Mouse (Mus musculus) stomach, embryonic 14.5 days (tissue): ENCODE measurements at regions not wholly inside any gene's neighbourhood (a gene's known extent, or its start where the extent isn't known, plus 50 kb on each side); places are given as distances from the start of the nearest gene placed in this dataset.

ENCODE experiments used
- ATAC-seq: fragments of 200-750 bp; cut with Nextera tagmentation; 2 replicates; pipeline ENCODE4 v1.8.0; 2017; ENCODE audit warnings: low read depth, moderate TSS enrichment; ENCODE audit not compliant: insufficient number of reproducible peaks, insufficient read depth, low FRiP score
- H3K27ac ChIP-seq: fragments of 300-500 bp; sonication (generic); 2 replicates; pipeline ENCODE4 v1.5.1; 2014; ENCODE audit warnings: mild to moderate bottlenecking, low read length, moderate library complexity, mixed read lengths
- H3K27me3 ChIP-seq: fragments of 300-500 bp; sonication (generic); 2 replicates; pipeline ENCODE4 v1.6.1; 2014; ENCODE audit warnings: low read length, control low read depth, mixed read lengths; ENCODE audit not compliant: control insufficient read depth, insufficient read depth
- H3K36me3 ChIP-seq: fragments of 300-500 bp; sonication (generic); 2 replicates; pipeline ENCODE4 v1.6.1; 2014; ENCODE audit warnings: mild to moderate bottlenecking, control low read depth, low read length, moderate library complexity, mixed read lengths; ENCODE audit not compliant: control insufficient read depth, insufficient read depth
- H3K4me1 ChIP-seq: fragments of 300-500 bp; sonication (generic); 2 replicates; pipeline ENCODE4 v1.6.1; 2014; ENCODE audit warnings: low read length, control low read depth, mixed read lengths; ENCODE audit not compliant: control insufficient read depth, insufficient read depth
- H3K4me2 ChIP-seq: fragments of 300-500 bp; sonication (generic); replicated peaks from 2 replicates; pipeline ENCODE4 v1.6.1; 2014; ENCODE audit warnings: low read depth, low read length, control low read depth
- H3K4me3 ChIP-seq: fragments of 300-500 bp; sonication (generic); 2 replicates; pipeline ENCODE4 v1.5.1; 2014; ENCODE audit warnings: low read depth, low read length, control low read depth
- H3K9ac ChIP-seq: fragments of 300-500 bp; sonication (generic); replicated peaks from 2 replicates; pipeline ENCODE4 v1.6.1; 2014; ENCODE audit warnings: low read depth, mild to moderate bottlenecking, control low read depth, low read length, moderate library complexity, mixed read lengths
- H3K9me3 ChIP-seq: fragments of 300-500 bp; sonication (generic); 2 replicates; pipeline ENCODE4 v1.6.1; 2016; ENCODE audit warnings: low read depth, low read length, control low read depth; ENCODE audit not compliant: control insufficient read depth
- WGBS: fragments of 180-500 bp; shearing (Covaris S2); extraction: QIAGEN DNeasy Blood & Tissue Kit; methylation state at CpG from one replicate; pipeline ENCODE4 v1.1.7; 2014; 5-methylcytosine and 5-hydroxymethylcytosine counted together

- Histone ChIP-seq H3K9me3 (no peaks in the 10 kb centered on the region), H3K4me1 (no peaks in the 10 kb centered on the region), H3K27ac (no peak overlapping the region), H3K4me3 (no peak overlapping the region), H3K9ac (no peak overlapping the region), H3K4me2 (no peak overlapping the region), H3K27me3 (no peaks in the 10 kb centered on the region), H3K36me3 (no peaks in the 10 kb centered on the region)
- WGBS, result 79% methylated on average over 4 of the region's 4 CpGs
- ATAC-seq, result no peak
These were observed 688.2 kb downstream of the Utrn start for GRCm38 (mm10) chr10:12180965-12181364.

GRCm38 (mm10) chr10:12186918-12187639 is 682.1 kb downstream of the Utrn start:
- H3K9me3 ChIP-seq, result no peaks in the 10 kb centered on the region
- no peak for ATAC-seq
- H3K36me3 ChIP-seq, result no peaks in the 10 kb centered on the region
- no peaks in the 10 kb centered on the region for H3K4me1 ChIP-seq
- 77% methylated on average over 13 of the region's 13 CpGs for WGBS
- H3K4me3 ChIP-seq, result no peak overlapping the region
- no peaks in the 10 kb centered on the region for H3K27me3 ChIP-seq
- no peak overlapping the region for H3K27ac ChIP-seq
- H3K9ac ChIP-seq, result no peak overlapping the region
- no peak overlapping the region for H3K4me2 ChIP-seq

- no peak overlapping the region for H3K4me2 ChIP-seq
- no peaks in the 10 kb centered on the region for H3K9me3 ChIP-seq
- no peaks in the 10 kb centered on the region for H3K27me3 ChIP-seq
- H3K36me3 ChIP-seq, result no peaks in the 10 kb centered on the region
- no peak overlapping the region for H3K27ac ChIP-seq
- H3K9ac ChIP-seq, result no peak overlapping the region
- H3K4me3 ChIP-seq, result no peak overlapping the region
- 83% methylated on average over 8 of the region's 8 CpGs for WGBS
- ATAC-seq, result no peak
- H3K4me1 ChIP-seq, result no peaks in the 10 kb centered on the region
These were observed 681.4 kb downstream of the Utrn start for GRCm38 (mm10) chr10:12187669-12188342.

- Histone ChIP-seq H3K27me3 (no peaks in the 10 kb centered on the region), H3K4me3 (no peak overlapping the region), H3K4me1 (no peaks in the 10 kb centered on the region), H3K27ac (no peak overlapping the region), H3K9ac (no peak overlapping the region), H3K4me2 (no peak overlapping the region), H3K36me3 (no peaks in the 10 kb centered on the region), H3K9me3 (no peaks in the 10 kb centered on the region)
- 86% methylated on average over 3 of the region's 3 CpGs for WGBS
- no peak for ATAC-seq
These were observed 678.7 kb downstream of the Utrn start for GRCm38 (mm10) chr10:12190435-12190834.

- H3K27me3 ChIP-seq, result no peaks in the 10 kb centered on the region
- no peak for ATAC-seq
- H3K36me3 ChIP-seq, result no peaks in the 10 kb centered on the region
- WGBS, result 88% methylated on average over 2 of the region's 2 CpGs
- H3K4me2 ChIP-seq, result no peak overlapping the region
- no peak overlapping the region for H3K27ac ChIP-seq
- no peak overlapping the region for H3K4me3 ChIP-seq
- H3K9ac ChIP-seq, result no peak overlapping the region
- no peaks in the 10 kb centered on the region for H3K4me1 ChIP-seq
- no peaks in the 10 kb centered on the region for H3K9me3 ChIP-seq
These were observed 661.9 kb downstream of the Utrn start for GRCm38 (mm10) chr10:12207301-12207700.

- no peak overlapping the region for H3K27ac ChIP-seq
- no peaks in the 10 kb centered on the region for H3K9me3 ChIP-seq
- no peak overlapping the region for H3K9ac ChIP-seq
- H3K4me3 ChIP-seq, result no peak overlapping the region
- H3K4me1 ChIP-seq, result no peaks in the 10 kb centered on the region
- no peak overlapping the region for H3K4me2 ChIP-seq
- no peak for ATAC-seq
- 84% methylated on average over 2 of the region's 2 CpGs for whole genome bisulfite sequencing
- no peaks in the 10 kb centered on the region for H3K27me3 ChIP-seq
- no peaks in the 10 kb centered on the region for H3K36me3 ChIP-seq
These were observed 659.0 kb downstream of the Utrn start for GRCm38 (mm10) chr10:12210181-12210580.

GRCm38 (mm10) chr10:12218879-12219278 is 650.3 kb downstream of the Utrn start:
- no peak for ATAC-seq
- Histone ChIP-seq H3K9me3 (no peaks in the 10 kb centered on the region), H3K4me2 (no peak overlapping the region), H3K4me1 (no peaks in the 10 kb centered on the region), H3K27ac (no peak overlapping the region), H3K4me3 (no peak overlapping the region), H3K9ac (no peak overlapping the region), H3K36me3 (no peaks in the 10 kb centered on the region), H3K27me3 (no peaks in the 10 kb centered on the region)

- no peak for ATAC-seq
- Histone ChIP-seq H3K9ac (no peak overlapping the region), H3K4me3 (no peak overlapping the region), H3K4me1 (no peaks in the 10 kb centered on the region), H3K36me3 (no peaks in the 10 kb centered on the region), H3K27me3 (no peaks in the 10 kb centered on the region), H3K4me2 (no peak overlapping the region), H3K9me3 (no peaks in the 10 kb centered on the region), H3K27ac (no peak overlapping the region)
- 90% methylated on average over 1 of the region's 1 CpGs for WGBS
These were observed 635.0 kb downstream of the Utrn start for GRCm38 (mm10) chr10:12234141-12234540.
